ENCODE assay signal across 11 mouse cellular contexts in the genomic region with DNA sequence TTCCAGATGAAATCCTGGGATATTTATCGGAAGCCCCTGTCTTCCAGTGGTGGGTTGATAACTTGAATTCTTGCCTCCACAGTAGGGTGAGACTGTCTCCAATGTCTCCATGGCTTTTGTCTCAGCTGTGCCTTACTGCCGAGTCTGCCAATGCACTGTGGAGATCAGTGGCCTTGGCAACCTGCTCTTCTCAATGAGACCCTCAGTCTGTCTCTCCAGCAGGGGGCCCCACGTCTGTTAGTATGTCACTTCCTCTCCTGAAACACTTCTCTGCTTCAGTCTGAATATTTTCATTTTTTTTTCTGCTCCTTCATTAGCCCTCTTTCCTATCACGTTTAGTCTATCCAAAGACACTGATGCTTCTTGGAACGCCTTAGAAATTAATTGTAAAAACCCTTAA.
A peak's percentile ranks its signal among the peaks of the same experiment; 100 is the strongest.
DNase-seq lines count a peak whose midpoint lies in the region; ATAC-seq and TF ChIP-seq lines count a peak whose summit lies in the region.
"Had no signal": no experiment of that assay in that cellular context is flagged by ENCODE, and none has a peak within 500 bp of the region (broad histone marks: within the 10 kb centered on the region; RNA-seq: fewer than 3 reads in every experiment).

No protein-coding gene starts in this region.

- ATAC-seq in intestine, postnatal 0 days = no peak
- no peak for ATAC-seq in intestine, embryonic 15.5 days
- ATAC-seq in midbrain, postnatal 0 days (ENCODE audit: low FRiP score) = no peak
- no peak for ATAC-seq in midbrain, embryonic 16.5 days

- peak; percentile 51 for DNase-seq in midbrain, postnatal 0 days (ENCODE audit: low spot score)
- peak; percentile 35 for DNase-seq in R1 (ENCODE audit: low read depth, low spot score)
- peak; percentile 12 for DNase-seq in splenic B cell, adult 2 months (ENCODE audit: low read depth, low spot score)
- no peak for DNase-seq in natural killer cell, adult 2 months (ENCODE audit: low spot score in 2 of 2)
- DNase-seq: lung, adult 2 months had no signal

- peaks cover 51% of the 10 kb centered on the region for H3K36me3 ChIP-seq in intestine, postnatal 0 days (ENCODE audit: control insufficient read depth, insufficient read depth)
- H3K36me3 ChIP-seq in intestine, embryonic 15.5 days = no peaks in the 10 kb centered on the region
- peaks cover 42% of the 10 kb centered on the region for H3K36me3 ChIP-seq in midbrain, postnatal 0 days (ENCODE audit: insufficient read depth, low read length)
- H3K36me3 ChIP-seq in midbrain, embryonic 16.5 days (ENCODE audit: control insufficient read depth, insufficient read depth, low read length) = peaks cover 30% of the 10 kb centered on the region
- H3K36me3 ChIP-seq in splenic B cell, adult 2 months (ENCODE audit: control insufficient read depth, insufficient read depth, low read length, poor library complexity, severe bottlenecking) = peaks cover 13% of the 10 kb centered on the region

- H3K27me3 ChIP-seq in intestine, postnatal 0 days (replicated peaks; ENCODE audit: control insufficient read depth, insufficient read depth, low read length) = no peaks in the 10 kb centered on the region
- no peaks in the 10 kb centered on the region for H3K27me3 ChIP-seq in intestine, embryonic 15.5 days (replicated peaks)
- H3K27me3 ChIP-seq in midbrain, postnatal 0 days (ENCODE audit: insufficient read depth, low read length) = no peaks in the 10 kb centered on the region
- H3K27me3 ChIP-seq in midbrain, embryonic 16.5 days (ENCODE audit: control insufficient read depth, insufficient read depth, low read depth, low read length) = no peaks in the 10 kb centered on the region
- no peaks in the 10 kb centered on the region for H3K27me3 ChIP-seq in splenic B cell, adult 2 months (ENCODE audit: control insufficient read depth, insufficient read depth, low read length, poor library complexity, severe bottlenecking)
- H3K27me3 ChIP-seq: heart, embryonic 13.5 days; hindbrain, embryonic 15.5 days had no signal

- H3K4me2 ChIP-seq in intestine, postnatal 0 days (replicated peaks; ENCODE audit: low read depth) = no peak overlapping the region
- no peak overlapping the region for H3K4me2 ChIP-seq in intestine, embryonic 15.5 days (replicated peaks)
- H3K4me2 ChIP-seq in midbrain, postnatal 0 days (ENCODE audit: low read depth, low read length, poor library complexity, severe bottlenecking) = no peak overlapping the region
- H3K4me2 ChIP-seq in midbrain, embryonic 16.5 days (ENCODE audit: low read length) = no peak overlapping the region
- H3K4me2 ChIP-seq: heart, embryonic 13.5 days; hindbrain, embryonic 15.5 days had no signal

- H3K9me3 ChIP-seq in intestine, postnatal 0 days (ENCODE audit: control insufficient read depth) = no peaks in the 10 kb centered on the region
- no peaks in the 10 kb centered on the region for H3K9me3 ChIP-seq in intestine, embryonic 15.5 days
- no peaks in the 10 kb centered on the region for H3K9me3 ChIP-seq in midbrain, postnatal 0 days (ENCODE audit: low read length)
- H3K9me3 ChIP-seq in midbrain, embryonic 16.5 days (replicated peaks; ENCODE audit: control insufficient read depth, low read length, poor library complexity, severe bottlenecking) = no peaks in the 10 kb centered on the region
- H3K9me3 ChIP-seq: heart, embryonic 13.5 days; hindbrain, embryonic 15.5 days had no signal

- no peak overlapping the region for H3K9ac ChIP-seq in intestine, postnatal 0 days (ENCODE audit: low read depth, low read length)
- H3K9ac ChIP-seq in intestine, embryonic 15.5 days = no peak overlapping the region
- no peak overlapping the region for H3K9ac ChIP-seq in midbrain, postnatal 0 days (replicated peaks; ENCODE audit: low read length, poor library complexity, severe bottlenecking)
- no peak overlapping the region for H3K9ac ChIP-seq in midbrain, embryonic 16.5 days (ENCODE audit: low read depth, low read length)
- H3K9ac ChIP-seq: heart, embryonic 13.5 days; hindbrain, embryonic 15.5 days had no signal

- H3K4me3 ChIP-seq in intestine, postnatal 0 days (ENCODE audit: low read depth, low read length) = no peak overlapping the region
- H3K4me3 ChIP-seq in intestine, embryonic 15.5 days (replicated peaks) = no peak overlapping the region
- H3K4me3 ChIP-seq in midbrain, postnatal 0 days (ENCODE audit: low read depth, low read length) = no peak overlapping the region
- no peak overlapping the region for H3K4me3 ChIP-seq in midbrain, embryonic 16.5 days (ENCODE audit: low read depth, low read length)
- H3K4me3 ChIP-seq: erythroblast, embryonic 14.5 days; heart, embryonic 13.5 days; hindbrain, embryonic 15.5 days had no signal

- 72% methylated on average over 5 of the region's 5 CpGs for WGBS in intestine, postnatal 0 days
- 75% methylated on average over 5 of the region's 5 CpGs for WGBS in intestine, embryonic 15.5 days
- WGBS in midbrain, postnatal 0 days = 61% methylated on average over 5 of the region's 5 CpGs
- 57% methylated on average over 5 of the region's 5 CpGs for WGBS in midbrain, embryonic 16.5 days

- peak; percentile 31 for TF ChIP-seq CTCF in intestine, postnatal 0 days (IDR thresholded peaks at IDR 0.05; ENCODE audit: low read depth)
- TF ChIP-seq CTCF in midbrain, postnatal 0 days (IDR thresholded peaks at IDR 0.05) = peak; percentile 50

- H3K27ac ChIP-seq in intestine, postnatal 0 days (ENCODE audit: low read depth, low read length) = no peak overlapping the region
- no peak overlapping the region for H3K27ac ChIP-seq in intestine, embryonic 15.5 days
- no peak overlapping the region for H3K27ac ChIP-seq in midbrain, postnatal 0 days (ENCODE audit: low read depth, low read length)
- no peak overlapping the region for H3K27ac ChIP-seq in midbrain, embryonic 16.5 days (ENCODE audit: low read length)
- H3K27ac ChIP-seq: heart, embryonic 13.5 days; hindbrain, embryonic 15.5 days had no signal

- no peaks in the 10 kb centered on the region for H3K4me1 ChIP-seq in intestine, postnatal 0 days (replicated peaks; ENCODE audit: control insufficient read depth, insufficient read depth, low read length)
- no peaks in the 10 kb centered on the region for H3K4me1 ChIP-seq in intestine, embryonic 15.5 days (replicated peaks)
- no peaks in the 10 kb centered on the region for H3K4me1 ChIP-seq in midbrain, postnatal 0 days (ENCODE audit: insufficient read depth, low read length)
- no peaks in the 10 kb centered on the region for H3K4me1 ChIP-seq in midbrain, embryonic 16.5 days (ENCODE audit: control insufficient read depth, insufficient read depth, low read length)
- H3K4me1 ChIP-seq: heart, embryonic 13.5 days; hindbrain, embryonic 15.5 days had no signal

Comparison
In these comparisons a context has a peak if more than half of its experiments do, and no peak if none do; other contexts are left out.
1. DNase-seq: peak in midbrain, postnatal 0 days (single experiment), R1 (single experiment) and splenic B cell, adult 2 months (single experiment); none in natural killer cell, adult 2 months (0 of 2).